Mouse (Mus musculus) left cerebral cortex, postnatal 14 days (tissue): ENCODE measurements around the gene Asb15. TPM values are rescaled to one million over a fixed set of nuclear protein-coding genes. Genes with fewer than 3 reads are reported as not detected.

Experiments
- DNase-seq, 2 experiments: peaks; one replicate each; pipeline ENCODE4 v3.0.0; 2021 to 2022; ENCODE audit warnings: low spot score in 2 of 2, mixed read lengths in 1 of 2
- intact Hi-C: fragments of 180-260 bp; cut with DNase I; formaldehyde crosslinking; loops from one replicate; pipeline ENCODE4 v1.15.1; 2025
- total RNA-seq, 2 experiments: library from RNA; stranded (reverse); gene quantifications; 2 replicates each; pipeline ENCODE4 v1.2.3; 2021

Gene Asb15
- total RNA-seq, 2 experiments from 2014 or later, result not detected

DNA sequence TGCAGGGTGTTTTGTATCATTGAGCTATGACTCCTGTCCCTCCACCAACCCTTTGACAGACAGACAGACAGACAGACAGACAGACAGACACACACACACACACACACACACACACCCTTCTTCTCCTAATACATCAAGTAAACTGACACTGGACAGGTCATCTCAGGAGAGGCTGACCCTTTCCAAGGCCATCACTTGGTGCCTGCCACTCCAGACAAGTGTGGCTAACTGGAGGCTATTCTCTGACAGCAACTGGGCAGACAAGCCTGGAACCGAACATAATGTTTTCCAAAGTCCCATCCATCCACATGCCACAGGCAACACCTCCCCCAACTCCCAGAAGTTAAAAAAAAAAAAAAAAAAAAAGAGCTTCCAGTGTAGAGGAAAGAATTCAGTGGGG lies 73.7 kb downstream of the Asb15 start:
- intact Hi-C loops, result no loop called here

GRCm38 (mm10) chr6:24602351-24602750 lies 74.4 kb downstream of the Asb15 start:
- intact Hi-C loops, result no loop called here
- DNase-seq, result no peak

More for the DNA sequence above, 73.7 kb downstream of the Asb15 start:
- DNase-seq, result no peak

GRCm38 (mm10) chr6:24602993-24603392 lies 75.0 kb downstream of the Asb15 start:
- no peak for DNase-seq
- intact Hi-C loops, result no loop called here

- no peak for DNase-seq
- intact Hi-C loops, result no loop called here
These were observed 76.3 kb downstream of the Asb15 start for GRCm38 (mm10) chr6:24604289-24604688.

DNA sequence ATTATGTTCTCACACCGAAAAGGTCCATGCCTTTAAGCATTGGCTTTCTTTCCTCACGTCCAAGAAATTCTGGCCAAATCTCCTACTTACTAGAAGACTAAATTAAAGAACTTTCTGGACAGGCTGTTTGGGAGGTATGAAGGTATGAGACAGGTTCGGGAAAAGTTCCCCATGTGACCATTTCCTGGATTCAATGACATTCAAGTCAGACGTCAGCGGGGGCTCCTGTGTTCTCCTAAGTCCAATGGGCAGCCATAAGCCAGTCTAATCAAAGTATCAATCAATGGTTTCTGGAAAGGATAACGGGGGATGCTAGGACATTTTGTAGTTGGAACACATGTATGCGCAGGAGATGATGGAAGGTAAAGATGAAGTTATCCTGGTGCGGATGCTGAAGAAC lies 77.7 kb downstream of the Asb15 start:
- intact Hi-C loops, result no loop called here
- DNase-seq, result no peak

- intact Hi-C loops, result no loop called here
- DNase-seq, result no peak
These were observed 78.6 kb downstream of the Asb15 start for GRCm38 (mm10) chr6:24606512-24606911.

GRCm38 (mm10) chr6:24607531-24607930 lies 79.6 kb downstream of the Asb15 start:
- intact Hi-C loops, result no loop called here
- no peak for DNase-seq

DNA sequence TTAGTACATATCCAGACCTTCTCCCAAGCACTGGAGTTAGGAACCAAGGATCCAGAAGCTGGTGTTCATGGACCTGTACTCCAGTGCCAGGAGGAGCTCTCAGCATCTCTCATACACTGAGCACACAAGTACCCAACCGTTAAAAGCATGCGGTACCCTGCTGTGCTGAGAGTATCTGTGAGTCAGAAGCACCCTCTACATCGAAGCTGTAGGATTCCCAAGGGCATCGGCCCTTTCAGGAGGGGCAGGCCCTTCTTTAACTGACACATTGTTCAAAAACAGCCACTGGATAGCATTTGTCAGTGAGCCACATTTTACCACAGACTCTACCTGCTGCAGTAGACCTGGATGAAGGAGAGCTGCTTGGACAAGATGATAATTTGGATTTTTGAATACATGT lies 80.2 kb downstream of the Asb15 start:
- DNase-seq, result no peak
- intact Hi-C loops, result no loop called here

- DNase-seq, result no peak
- intact Hi-C loops, result no loop called here
These were observed 80.7 kb downstream of the Asb15 start for GRCm38 (mm10) chr6:24608682-24609081.

DNA sequence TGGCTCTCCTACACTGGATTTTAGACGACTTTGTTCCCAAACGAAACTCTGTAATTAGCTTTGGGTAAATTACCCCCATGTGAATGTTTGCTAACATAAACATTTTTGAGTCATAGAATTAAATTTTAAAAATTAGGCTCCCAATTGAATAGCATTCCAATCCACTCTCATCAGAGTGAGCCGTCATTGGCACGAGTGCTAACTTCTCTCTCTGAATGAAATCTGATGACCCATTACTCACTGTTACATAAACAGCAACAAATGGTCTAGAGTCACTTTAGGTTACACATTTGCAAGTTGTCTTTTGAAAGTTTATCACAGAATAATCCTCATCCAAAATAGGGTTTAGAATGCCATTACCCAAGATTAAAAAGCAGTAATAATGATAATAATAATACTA lies 81.6 kb downstream of the Asb15 start:
- intact Hi-C loops, result no loop called here

GRCm38 (mm10) chr6:24610358-24610757 lies 82.4 kb downstream of the Asb15 start:
- no peak for DNase-seq
- intact Hi-C loops, result no loop called here

More for the DNA sequence above, 81.6 kb downstream of the Asb15 start:
- no peak for DNase-seq

DNA sequence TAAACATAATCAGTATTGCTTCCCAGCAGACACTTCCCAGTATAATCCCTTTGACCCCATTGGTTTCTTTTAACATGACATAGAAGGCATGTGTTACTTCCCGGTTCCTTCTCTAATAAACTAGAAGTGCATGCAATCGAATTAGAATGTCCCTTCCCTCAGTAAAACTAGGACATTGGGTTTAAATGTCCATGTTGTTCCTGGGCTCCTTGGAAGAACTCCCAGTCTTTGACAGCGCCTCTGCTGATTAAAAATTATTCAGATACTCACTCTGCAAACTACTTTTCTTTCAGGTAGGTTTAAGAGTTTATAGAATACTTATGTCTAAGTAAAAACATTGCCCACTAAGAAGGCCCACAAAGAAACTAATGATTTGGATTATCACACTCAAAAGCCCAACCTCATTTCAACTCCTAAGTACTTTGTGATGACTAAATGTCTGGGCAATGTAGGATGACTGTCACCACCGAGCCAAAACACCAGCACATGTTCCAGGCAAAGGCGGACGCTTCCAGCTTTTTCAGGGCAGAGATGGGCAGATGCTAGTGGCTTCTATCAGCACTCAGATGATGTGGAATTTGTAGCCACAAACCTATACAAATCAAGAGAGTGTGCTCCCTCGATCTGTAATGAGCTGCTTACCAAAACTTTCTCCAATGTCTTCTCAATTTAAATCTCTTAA lies 84.3 kb downstream of the Asb15 start:
- DNase-seq, result peak in 1 of 2 experiments; percentile 16
- intact Hi-C loops, result no loop called here

- no peak for DNase-seq
- intact Hi-C loops, result no loop called here
These were observed 85.4 kb downstream of the Asb15 start for GRCm38 (mm10) chr6:24613346-24613745.

GRCm38 (mm10) chr6:24613918-24614317 lies 86.0 kb downstream of the Asb15 start:
- intact Hi-C loops, result no loop called here
- peak; percentile 18 to 32 for DNase-seq

GRCm38 (mm10) chr6:24616746-24617145 lies 88.8 kb downstream of the Asb15 start:
- no peak for DNase-seq
- intact Hi-C loops, result no loop called here

- no peak for DNase-seq
- intact Hi-C loops, result no loop called here
These were observed 91.5 kb downstream of the Asb15 start for GRCm38 (mm10) chr6:24619285-24620045.

DNA sequence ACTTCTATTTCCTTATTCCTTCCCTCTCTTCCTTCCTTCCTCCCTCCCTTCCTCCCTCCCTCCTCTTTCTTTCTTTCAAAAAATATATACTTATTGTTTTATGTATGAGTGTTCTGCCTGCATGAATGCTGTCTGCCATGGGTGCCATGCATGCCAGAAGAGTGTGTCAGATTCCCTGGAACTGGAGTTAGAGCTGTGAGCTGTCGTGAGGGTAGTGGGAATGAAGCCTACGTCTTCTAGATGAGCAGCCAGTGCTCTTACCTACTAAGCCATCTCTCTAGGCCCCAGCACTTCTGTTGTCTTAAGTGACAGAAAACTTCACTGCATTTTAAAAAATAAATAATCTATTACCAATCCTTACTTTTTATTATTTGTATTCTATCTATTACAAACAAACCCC lies 93.0 kb downstream of the Asb15 start:
- DNase-seq, result no peak
- intact Hi-C loops, result no loop called here

DNA sequence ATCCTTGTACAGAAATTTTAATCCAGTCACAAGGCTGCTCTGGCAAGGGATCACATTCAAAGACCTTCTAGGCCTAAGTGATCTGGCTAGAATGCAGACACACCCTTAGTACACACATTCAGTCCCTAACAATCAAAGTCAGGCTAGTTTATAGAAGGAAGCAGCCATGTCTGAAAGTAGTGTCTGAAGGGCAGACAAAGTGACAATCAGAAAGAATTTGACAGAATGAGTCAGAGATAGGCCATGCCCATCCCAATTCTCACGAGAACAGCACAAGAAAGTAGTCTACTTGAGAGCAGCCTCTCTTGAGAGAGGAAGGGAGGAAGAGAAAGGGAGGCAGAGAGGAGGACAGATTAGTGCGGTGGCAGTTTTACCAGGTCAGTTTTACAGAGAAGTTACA lies 94.2 kb downstream of the Asb15 start:
- no peak for DNase-seq
- intact Hi-C loops, result no loop called here
